Mouse (Mus musculus) heart, embryonic 14.5 days (tissue): ENCODE results near the gene Cops2. TPM values are rescaled to one million over a fixed set of nuclear protein-coding genes. Genes with fewer than 3 reads are reported as not detected.

Source experiments
- ATAC-seq: fragments of 200-750 bp; cut with Nextera tagmentation; 2 replicates; pipeline ENCODE4 v1.8.0; 2017; ENCODE audit warnings: low read depth, moderate TSS enrichment; ENCODE audit not compliant: insufficient number of reproducible peaks, insufficient read depth, low FRiP score
- H3K27ac ChIP-seq, 2 experiments: fragments of 200-500 bp in 1 of 2; fragments of 300-500 bp in 1 of 2; sonication (generic) in 1 of 2; replicated peaks in 1 of 2; 2 replicates each; pipeline ENCODE4 v1.5.1; 2012 to 2014; ENCODE audit warnings: low read depth in 2 of 2, low read length in 2 of 2, control low read depth in 1 of 2, mild to moderate bottlenecking in 1 of 2, mixed read lengths in 1 of 2; ENCODE audit not compliant: control insufficient read depth in 1 of 2, insufficient read depth in 1 of 2
- H3K27me3 ChIP-seq: fragments of 300-500 bp; sonication (generic); 2 replicates; pipeline ENCODE4 v1.6.1; 2014; ENCODE audit warnings: mild to moderate bottlenecking, low read length, control low read depth; ENCODE audit not compliant: control insufficient read depth, insufficient read depth
- H3K36me3 ChIP-seq: fragments of 300-500 bp; sonication (generic); 2 replicates; pipeline ENCODE4 v1.6.1; 2014; ENCODE audit warnings: mild to moderate bottlenecking, control low read depth, low read length, mixed read lengths; ENCODE audit not compliant: control insufficient read depth, insufficient read depth
- H3K4me1 ChIP-seq, 2 experiments: fragments of 200-500 bp in 1 of 2; fragments of 300-500 bp in 1 of 2; sonication (generic) in 1 of 2; 2 replicates each; pipeline ENCODE4 v1.6.1; 2012 to 2014; ENCODE audit warnings: low read length in 2 of 2, control low read depth in 1 of 2, mixed read lengths in 1 of 2; ENCODE audit not compliant: control insufficient read depth in 2 of 2, insufficient read depth in 2 of 2
- H3K4me2 ChIP-seq: fragments of 300-500 bp; sonication (generic); 2 replicates; pipeline ENCODE4 v1.6.1; 2014; ENCODE audit warnings: mild to moderate bottlenecking, low read length
- H3K4me3 ChIP-seq, 2 experiments: fragments of 200-500 bp in 1 of 2; fragments of 300-500 bp in 1 of 2; sonication (generic) in 1 of 2; 2 replicates each; pipeline ENCODE4 v1.5.1; 2012 to 2014; ENCODE audit warnings: low read length in 2 of 2, mild to moderate bottlenecking in 2 of 2, control low read depth in 1 of 2, low read depth in 1 of 2, moderate library complexity in 1 of 2; ENCODE audit not compliant: control insufficient read depth in 1 of 2, insufficient read depth in 1 of 2
- H3K9ac ChIP-seq: fragments of 300-500 bp; sonication (generic); 2 replicates; pipeline ENCODE4 v1.6.1; 2014; ENCODE audit warnings: mild to moderate bottlenecking, low read length
- H3K9me3 ChIP-seq: fragments of 300-500 bp; sonication (generic); 2 replicates; pipeline ENCODE4 v1.6.1; 2016; ENCODE audit warnings: low read length, control low read depth; ENCODE audit not compliant: control insufficient read depth
- WGBS: fragments of 180-500 bp; shearing (Covaris S2); extraction: QIAGEN DNeasy Blood & Tissue Kit; methylation state at CpG from one replicate; pipeline ENCODE4 v1.1.7; 2014; 5-methylcytosine and 5-hydroxymethylcytosine counted together
- polyA plus RNA-seq: library from polyadenylated mRNA; unstranded; fragments of >200 nt; fragmentation: Nextera tagmentation; extraction: Ambion mirVana; gene quantifications from 2 replicates; pipeline ENCODE4 v1.2.1, GENCODE M21; 2014

Gene Cops2
- polyA plus RNA-seq, 1 experiment from 2014 or later, result 71.0 TPM

GRCm38 (mm10) chr2:125797872-125798271, 61.1 kb downstream of the Cops2 start:
- Histone ChIP-seq H3K36me3 (no peaks in the 10 kb centered on the region), H3K4me2 (no peak overlapping the region), H3K27me3 (no peaks in the 10 kb centered on the region), H3K4me1 (peaks cover 0 to 14% of the 10 kb centered on the region in 2 experiments; a peak in 2 of 4 replicates), H3K27ac (no peak overlapping the region), H3K4me3 (no peak overlapping the region), H3K9me3 (no peaks in the 10 kb centered on the region), H3K9ac (no peak overlapping the region)
- no peak for ATAC-seq

GRCm38 (mm10) chr2:125795118-125795517, 63.8 kb downstream of the Cops2 start:
- no peaks in the 10 kb centered on the region for H3K9me3 ChIP-seq
- no peak overlapping the region for H3K4me2 ChIP-seq
- H3K4me1 ChIP-seq, result peaks cover 0 to 3% of the 10 kb centered on the region in 2 experiments; a peak in 2 of 4 replicates
- H3K4me3 ChIP-seq, result no peak overlapping the region
- no peak for ATAC-seq
- H3K9ac ChIP-seq, result no peak overlapping the region
- H3K27me3 ChIP-seq, result no peaks in the 10 kb centered on the region
- WGBS, result 71% methylated on average over 2 of the region's 2 CpGs
- H3K27ac ChIP-seq, result no peak overlapping the region
- H3K36me3 ChIP-seq, result no peaks in the 10 kb centered on the region

DNA sequence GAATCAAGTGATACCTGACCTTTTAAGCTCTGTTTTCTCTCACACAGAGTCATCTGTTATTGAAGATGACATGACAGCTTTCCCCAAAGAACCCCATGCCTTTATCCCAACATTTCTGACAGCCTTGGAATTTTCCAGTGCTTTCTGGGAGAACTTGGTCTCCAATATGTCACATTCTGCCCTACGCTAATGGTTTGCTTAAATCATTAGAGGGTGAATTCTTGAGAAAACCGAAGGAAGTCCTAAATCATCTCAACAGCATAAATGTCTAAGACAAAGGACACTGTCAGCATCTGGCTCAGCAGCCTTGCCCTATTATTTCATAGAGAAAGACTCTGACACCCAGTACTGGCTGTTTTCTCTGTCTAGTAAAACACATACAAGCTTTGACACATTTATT, 64.8 kb downstream of the Cops2 start:
- ATAC-seq, result no peak
- H3K27me3 ChIP-seq, result no peaks in the 10 kb centered on the region
- 68% methylated on average over 2 of the region's 2 CpGs for WGBS
- H3K27ac ChIP-seq, result no peak overlapping the region
- no peaks in the 10 kb centered on the region for H3K9me3 ChIP-seq
- no peaks in the 10 kb centered on the region; a peak in 1 of 4 replicates for H3K4me1 ChIP-seq
- H3K36me3 ChIP-seq, result no peaks in the 10 kb centered on the region
- H3K4me2 ChIP-seq, result no peak overlapping the region
- H3K4me3 ChIP-seq, result no peak overlapping the region
- H3K9ac ChIP-seq, result no peak overlapping the region

DNA sequence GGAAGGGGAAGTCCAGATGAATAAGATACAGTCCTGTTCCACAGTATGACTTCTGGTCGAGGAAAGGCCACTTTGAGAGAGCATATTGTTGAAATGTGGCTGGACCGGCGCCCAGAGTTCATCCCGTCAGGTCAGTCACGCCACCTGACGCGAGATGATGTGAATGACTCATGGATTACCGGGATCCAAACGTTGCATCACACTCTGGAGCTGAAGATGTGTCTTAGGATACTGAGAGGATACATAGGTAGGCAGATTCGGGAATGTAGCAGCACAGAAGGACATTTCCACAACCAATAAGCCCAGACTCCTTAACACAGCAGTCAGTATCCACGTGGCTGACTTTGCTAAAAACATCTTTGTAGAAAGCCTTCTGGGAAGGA, 66.1 kb downstream of the Cops2 start:
- H3K36me3 ChIP-seq, result no peaks in the 10 kb centered on the region
- H3K4me1 ChIP-seq, result peaks cover 1 to 3% of the 10 kb centered on the region in 2 experiments; a peak in 2 of 4 replicates
- no peak overlapping the region for H3K9ac ChIP-seq
- H3K27me3 ChIP-seq, result no peaks in the 10 kb centered on the region
- no peak overlapping the region for H3K4me2 ChIP-seq
- H3K9me3 ChIP-seq, result no peaks in the 10 kb centered on the region
- ATAC-seq, result no peak
- WGBS, result 62% methylated on average over 11 of the region's 11 CpGs
- no peak overlapping the region for H3K4me3 ChIP-seq
- H3K27ac ChIP-seq, result no peak overlapping the region

GRCm38 (mm10) chr2:125792144-125792878, 66.6 kb downstream of the Cops2 start:
- Histone ChIP-seq H3K4me1 (peaks cover 3 to 5% of the 10 kb centered on the region in 2 experiments; a peak in 2 of 4 replicates), H3K4me3 (no peak overlapping the region), H3K9ac (no peak overlapping the region), H3K27me3 (no peaks in the 10 kb centered on the region), H3K4me2 (no peak overlapping the region), H3K27ac (no peak overlapping the region), H3K36me3 (no peaks in the 10 kb centered on the region), H3K9me3 (no peaks in the 10 kb centered on the region)
- 72% methylated on average over 2 of the region's 2 CpGs for WGBS
- no peak for ATAC-seq

- 60% methylated on average over 7 of the region's 7 CpGs for WGBS
- no peak for ATAC-seq
- Histone ChIP-seq H3K9me3 (no peaks in the 10 kb centered on the region), H3K27me3 (no peaks in the 10 kb centered on the region), H3K9ac (no peak overlapping the region), H3K4me3 (no peak overlapping the region), H3K27ac (no peak overlapping the region), H3K4me2 (no peak overlapping the region), H3K4me1 (peaks cover 3 to 5% of the 10 kb centered on the region in 2 experiments; a peak in 2 of 4 replicates), H3K36me3 (no peaks in the 10 kb centered on the region)
These were observed 67.5 kb downstream of the Cops2 start for GRCm38 (mm10) chr2:125791485-125791885.

GRCm38 (mm10) chr2:125790242-125790641, 68.7 kb downstream of the Cops2 start:
- no peak overlapping the region for H3K27ac ChIP-seq
- H3K9me3 ChIP-seq, result no peaks in the 10 kb centered on the region
- 88% methylated on average over 4 of the region's 4 CpGs for WGBS
- H3K36me3 ChIP-seq, result no peaks in the 10 kb centered on the region
- no peak overlapping the region for H3K4me3 ChIP-seq
- ATAC-seq, result no peak
- peaks cover 3 to 5% of the 10 kb centered on the region in 2 experiments; a peak in 2 of 4 replicates for H3K4me1 ChIP-seq
- H3K9ac ChIP-seq, result no peak overlapping the region
- no peak overlapping the region for H3K4me2 ChIP-seq
- no peaks in the 10 kb centered on the region for H3K27me3 ChIP-seq

DNA sequence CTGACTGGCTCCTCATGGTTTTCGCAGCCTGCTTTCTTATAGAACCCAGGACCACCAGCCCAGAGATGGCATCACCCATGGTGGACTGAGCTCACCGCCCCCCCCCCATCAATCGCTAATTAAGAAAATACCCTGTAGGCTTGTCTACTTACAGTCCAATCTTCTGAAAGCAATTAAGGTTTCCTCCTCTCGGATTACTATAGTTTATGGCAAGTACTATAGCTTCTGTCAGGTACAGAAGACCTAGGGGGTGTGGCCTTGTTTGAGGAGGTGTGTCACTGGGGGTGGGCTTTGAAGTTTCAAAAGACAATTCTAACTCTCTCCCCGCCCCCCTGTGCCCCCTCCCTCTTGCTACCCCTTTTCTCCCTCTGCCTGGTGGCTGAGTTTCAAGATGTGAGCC, 69.7 kb downstream of the Cops2 start:
- peaks cover 3 to 5% of the 10 kb centered on the region in 2 experiments; a peak in 2 of 4 replicates for H3K4me1 ChIP-seq
- ATAC-seq, result no peak
- H3K4me3 ChIP-seq, result no peak overlapping the region
- H3K36me3 ChIP-seq, result no peaks in the 10 kb centered on the region
- no peak overlapping the region for H3K9ac ChIP-seq
- WGBS, result 72% methylated on average over 5 of the region's 5 CpGs
- H3K27ac ChIP-seq, result no peak overlapping the region
- H3K27me3 ChIP-seq, result no peaks in the 10 kb centered on the region
- H3K4me2 ChIP-seq, result no peak overlapping the region
- H3K9me3 ChIP-seq, result no peaks in the 10 kb centered on the region
